Mouse (Mus musculus) limb, embryonic 13.5 days (tissue): ENCODE data around the gene Atp11b. TPM values are rescaled to one million over a fixed set of nuclear protein-coding genes. Genes with fewer than 3 reads are reported as not detected.

Experiments used
- ATAC-seq: fragments of 200-750 bp; cut with Nextera tagmentation; 2 replicates; pipeline ENCODE4 v1.8.0; 2017; ENCODE audit warnings: low read depth, moderate number of reproducible peaks, moderate TSS enrichment; ENCODE audit not compliant: low FRiP score
- H3K27ac ChIP-seq: fragments of 300-500 bp; sonication (generic); 2 replicates; pipeline ENCODE4 v1.5.1; 2015; ENCODE audit warnings: inconsistent platforms, mild to moderate bottlenecking, moderate library complexity
- H3K27me3 ChIP-seq: fragments of 300-500 bp; sonication (generic); 2 replicates; pipeline ENCODE4 v1.6.1; 2015; ENCODE audit warnings: mild to moderate bottlenecking, inconsistent platforms
- H3K36me3 ChIP-seq: fragments of 300-500 bp; sonication (generic); 2 replicates; pipeline ENCODE4 v1.6.1; 2015; ENCODE audit warnings: inconsistent platforms, mild to moderate bottlenecking, moderate library complexity
- H3K4me1 ChIP-seq: fragments of 300-500 bp; sonication (generic); 2 replicates; pipeline ENCODE4 v1.6.1; 2015; ENCODE audit warnings: inconsistent platforms
- H3K4me2 ChIP-seq: fragments of 300-500 bp; sonication (generic); replicated peaks from 2 replicates; pipeline ENCODE4 v1.6.1; 2015; ENCODE audit warnings: inconsistent platforms, mild to moderate bottlenecking, moderate library complexity
- H3K4me3 ChIP-seq: fragments of 300-500 bp; sonication (generic); 2 replicates; pipeline ENCODE4 v1.5.1; 2015; ENCODE audit warnings: moderate library complexity, mild to moderate bottlenecking, inconsistent platforms
- H3K9ac ChIP-seq: fragments of 300-500 bp; sonication (generic); 2 replicates; pipeline ENCODE4 v1.6.1; 2015; ENCODE audit warnings: mild to moderate bottlenecking, inconsistent platforms
- H3K9me3 ChIP-seq: fragments of 300-500 bp; sonication (generic); 2 replicates; pipeline ENCODE4 v1.6.1; 2016; ENCODE audit warnings: inconsistent platforms
- WGBS: fragments of 180-500 bp; shearing (Covaris S2); methylation state at CpG from one replicate; pipeline ENCODE4 v1.1.7; 2015; 5-methylcytosine and 5-hydroxymethylcytosine counted together
- polyA plus RNA-seq: library from polyadenylated mRNA; unstranded; fragments of >200 nt; fragmentation: Nextera tagmentation; extraction: Ambion mirVana; gene quantifications from 2 replicates; pipeline ENCODE4 v1.2.1, GENCODE M21; 2015

Gene Atp11b
- polyA plus RNA-seq, 1 experiment from 2014 or later = 30.4 TPM

DNA sequence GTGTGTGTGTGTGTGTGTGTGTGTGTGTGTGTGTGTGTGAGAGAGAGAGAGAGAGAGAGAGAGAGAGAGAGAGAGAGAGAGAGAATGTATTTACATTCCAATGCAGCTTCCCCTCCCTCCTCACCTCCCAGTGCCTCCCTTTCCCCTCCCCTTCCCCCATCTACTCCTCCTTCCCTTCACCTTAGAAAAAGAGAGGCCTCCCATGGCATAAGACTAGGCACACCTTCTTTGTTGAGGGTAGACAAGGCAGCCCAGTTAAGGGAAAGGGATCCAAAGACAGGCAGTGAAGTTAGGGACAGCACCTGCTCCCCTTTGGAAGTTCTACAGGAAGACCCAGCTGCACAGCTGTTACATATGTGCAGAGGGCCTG lies 21.1 kb upstream of the Atp11b start:
- Histone ChIP-seq H3K27me3 (no peaks in the 10 kb centered on the region), H3K9ac (no peak overlapping the region), H3K4me1 (no peaks in the 10 kb centered on the region), H3K27ac (no peak overlapping the region), H3K36me3 (no peaks in the 10 kb centered on the region), H3K9me3 (no peaks in the 10 kb centered on the region), H3K4me3 (no peak overlapping the region), H3K4me2 (no peak overlapping the region)
- ATAC-seq = no peak

DNA sequence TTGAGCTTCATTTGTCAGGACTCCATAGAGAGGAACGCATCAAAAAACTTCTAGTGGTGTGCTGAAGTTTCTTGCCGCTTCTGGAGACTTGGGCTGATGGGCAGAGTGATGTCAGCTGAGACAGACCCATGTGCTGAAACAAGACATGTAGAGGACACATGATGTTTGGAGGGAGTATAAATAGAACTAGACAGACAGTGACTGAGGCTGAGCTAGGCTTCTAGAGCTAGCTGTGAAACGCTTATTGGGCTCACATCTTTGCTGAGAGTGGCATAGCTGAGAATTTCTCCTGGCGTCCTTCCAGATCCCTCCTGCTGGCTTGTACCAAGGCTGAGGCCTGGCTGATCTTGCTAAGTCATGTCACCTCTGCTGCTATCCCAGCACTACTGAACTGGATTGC lies 19.4 kb upstream of the Atp11b start:
- no peaks in the 10 kb centered on the region for H3K4me1 ChIP-seq
- no peak overlapping the region for H3K4me2 ChIP-seq
- no peak overlapping the region for H3K9ac ChIP-seq
- ATAC-seq = no peak
- H3K27ac ChIP-seq = no peak overlapping the region
- H3K27me3 ChIP-seq = no peaks in the 10 kb centered on the region
- H3K4me3 ChIP-seq = no peak overlapping the region
- 80% methylated on average over 4 of the region's 4 CpGs for WGBS
- H3K9me3 ChIP-seq = no peaks in the 10 kb centered on the region
- no peaks in the 10 kb centered on the region for H3K36me3 ChIP-seq

DNA sequence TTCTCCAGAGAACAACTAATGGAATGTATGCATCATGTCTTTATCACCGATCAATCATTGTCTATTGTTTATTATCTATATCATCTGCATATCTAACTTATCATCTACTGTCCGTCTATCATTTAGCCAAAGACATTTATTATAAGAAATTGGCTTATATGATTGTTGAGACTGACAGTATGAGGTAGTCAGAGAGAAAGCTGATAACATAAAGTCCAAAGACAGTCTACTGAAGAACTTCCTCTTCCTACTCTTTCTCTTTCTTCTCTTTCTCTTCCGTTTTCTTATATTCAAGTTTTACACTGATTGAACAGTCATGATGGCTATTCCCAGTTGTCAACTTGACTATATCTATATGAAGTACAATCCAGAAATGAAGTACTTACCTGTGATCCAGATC lies 15.8 kb upstream of the Atp11b start:
- ATAC-seq = no peak
- H3K36me3 ChIP-seq = no peaks in the 10 kb centered on the region
- WGBS = 90% methylated on average over 3 of the region's 3 CpGs
- H3K27me3 ChIP-seq = no peaks in the 10 kb centered on the region
- H3K9me3 ChIP-seq = no peaks in the 10 kb centered on the region
- H3K9ac ChIP-seq = no peak overlapping the region
- no peak overlapping the region for H3K4me3 ChIP-seq
- H3K27ac ChIP-seq = no peak overlapping the region
- no peaks in the 10 kb centered on the region for H3K4me1 ChIP-seq
- no peak overlapping the region for H3K4me2 ChIP-seq

DNA sequence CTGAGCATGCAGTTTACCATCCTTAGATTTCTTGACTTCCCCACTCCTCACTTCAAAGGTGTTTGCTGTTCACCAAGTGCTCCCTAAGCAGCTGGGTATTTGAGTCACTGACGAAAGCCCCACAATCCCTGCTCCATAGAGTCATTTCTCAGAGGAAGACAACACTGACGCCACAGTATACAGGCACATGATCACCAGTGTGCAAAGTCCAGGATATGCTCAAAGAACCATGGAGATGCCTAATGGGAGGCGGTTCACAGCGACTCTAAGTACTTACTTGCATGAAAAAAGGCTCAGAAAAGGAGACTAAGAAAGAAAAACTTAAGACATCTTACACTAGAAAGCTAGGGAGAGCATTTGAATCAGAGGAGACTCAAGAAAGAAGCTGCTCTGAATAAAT lies 8.9 kb upstream of the Atp11b start:
- no peak overlapping the region for H3K9ac ChIP-seq
- ATAC-seq = no peak
- no peaks in the 10 kb centered on the region for H3K27me3 ChIP-seq
- no peaks in the 10 kb centered on the region for H3K4me1 ChIP-seq
- H3K36me3 ChIP-seq = no peaks in the 10 kb centered on the region
- no peak overlapping the region for H3K27ac ChIP-seq
- no peak overlapping the region for H3K4me3 ChIP-seq
- H3K9me3 ChIP-seq = no peaks in the 10 kb centered on the region
- WGBS = 48% methylated on average over 4 of the region's 4 CpGs
- no peak overlapping the region for H3K4me2 ChIP-seq

DNA sequence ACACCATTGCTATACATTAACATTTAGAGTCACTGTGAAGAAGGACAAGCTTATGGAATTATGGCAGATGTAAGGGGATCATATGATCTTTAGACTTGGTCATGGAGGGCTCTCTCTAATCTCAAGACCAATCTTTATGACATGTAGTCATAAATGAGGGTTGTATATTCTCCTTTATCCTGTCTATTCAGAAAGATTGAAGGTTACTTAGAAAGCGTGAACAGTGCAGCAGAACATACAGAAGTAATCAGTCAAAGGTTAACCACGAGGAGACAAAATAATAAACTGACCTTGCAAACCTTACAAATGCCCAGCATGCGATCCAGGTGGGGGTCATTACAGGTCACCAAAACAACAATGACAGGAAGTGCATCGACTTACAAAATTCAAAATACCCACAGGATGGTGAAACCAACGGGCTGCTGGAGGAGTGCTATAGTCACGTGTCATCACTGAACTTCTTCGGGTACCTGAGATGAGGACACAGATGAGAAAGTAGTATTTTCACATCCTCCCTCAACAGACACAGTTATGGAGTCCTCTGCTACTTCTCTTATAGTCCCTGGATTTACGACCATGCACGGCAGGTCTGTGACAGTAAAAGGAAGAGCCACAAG lies 7.0 kb upstream of the Atp11b start:
- H3K9me3 ChIP-seq = no peaks in the 10 kb centered on the region
- H3K4me2 ChIP-seq = no peak overlapping the region
- no peaks in the 10 kb centered on the region for H3K27me3 ChIP-seq
- H3K4me1 ChIP-seq = no peaks in the 10 kb centered on the region
- no peak overlapping the region for H3K4me3 ChIP-seq
- H3K9ac ChIP-seq = no peak overlapping the region
- H3K27ac ChIP-seq = no peak overlapping the region
- WGBS = 52% methylated on average over 9 of the region's 9 CpGs
- ATAC-seq = no peak
- no peaks in the 10 kb centered on the region for H3K36me3 ChIP-seq

DNA sequence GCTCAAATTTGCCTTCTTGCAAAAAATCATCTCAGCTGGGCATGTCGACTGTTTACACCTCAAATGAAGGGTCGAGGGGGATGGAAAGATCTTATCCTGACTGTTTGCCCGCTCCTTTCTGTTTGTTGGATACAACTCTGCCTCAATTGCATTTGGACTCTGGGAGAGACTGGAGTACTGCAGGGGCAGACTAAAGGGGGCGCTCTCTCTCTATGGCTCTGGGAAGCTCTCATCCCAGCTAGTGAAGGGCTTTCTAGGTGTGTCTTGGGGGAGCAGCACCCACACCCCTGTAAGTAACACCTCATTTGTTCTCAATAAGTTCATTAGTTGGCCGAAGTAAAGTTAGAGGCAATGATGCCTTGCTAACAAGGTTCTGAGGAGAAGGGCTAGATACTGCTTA lies 3.6 kb upstream of the Atp11b start:
- no peak for ATAC-seq
- Histone ChIP-seq H3K27me3 (no peaks in the 10 kb centered on the region), H3K9me3 (no peaks in the 10 kb centered on the region), H3K4me1 (0 out of 2 replicates have a peak, but pooled peaks cover 2% of the 10 kb centered on the region), H3K27ac (no peak overlapping the region), H3K9ac (no peak overlapping the region), H3K4me3 (no peak overlapping the region), H3K36me3 (no peaks in the 10 kb centered on the region), H3K4me2 (no peak overlapping the region)
- 54% methylated on average over 5 of the region's 5 CpGs for WGBS

DNA sequence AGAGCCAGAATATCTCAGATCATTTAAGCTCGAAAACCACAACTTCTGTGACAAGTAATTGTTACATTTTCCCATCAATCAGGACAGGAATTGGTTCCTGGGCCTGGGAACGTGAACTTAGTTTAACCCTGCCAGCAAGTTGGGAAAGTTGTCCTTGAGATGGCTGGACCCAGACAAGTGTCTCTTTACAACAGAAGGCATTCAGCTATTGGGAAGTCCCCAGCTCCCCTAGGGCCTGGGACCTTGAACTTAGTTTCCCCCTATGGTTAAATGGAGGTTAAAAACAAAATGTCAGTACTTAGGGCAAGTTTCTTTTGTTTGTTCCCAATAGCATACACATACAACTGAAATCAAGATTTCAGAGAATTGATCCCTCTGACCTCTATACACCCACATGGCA lies 2.2 kb upstream of the Atp11b start:
- Histone ChIP-seq H3K27ac (no peak overlapping the region), H3K9ac (no peak overlapping the region), H3K9me3 (no peaks in the 10 kb centered on the region), H3K27me3 (no peaks in the 10 kb centered on the region), H3K4me1 (0 out of 2 replicates have a peak, but pooled peaks cover 7% of the 10 kb centered on the region), H3K36me3 (no peaks in the 10 kb centered on the region), H3K4me3 (no peak overlapping the region), H3K4me2 (no peak overlapping the region)
- no peak for ATAC-seq
- 46% methylated on average over 2 of the region's 2 CpGs for whole genome bisulfite sequencing

DNA sequence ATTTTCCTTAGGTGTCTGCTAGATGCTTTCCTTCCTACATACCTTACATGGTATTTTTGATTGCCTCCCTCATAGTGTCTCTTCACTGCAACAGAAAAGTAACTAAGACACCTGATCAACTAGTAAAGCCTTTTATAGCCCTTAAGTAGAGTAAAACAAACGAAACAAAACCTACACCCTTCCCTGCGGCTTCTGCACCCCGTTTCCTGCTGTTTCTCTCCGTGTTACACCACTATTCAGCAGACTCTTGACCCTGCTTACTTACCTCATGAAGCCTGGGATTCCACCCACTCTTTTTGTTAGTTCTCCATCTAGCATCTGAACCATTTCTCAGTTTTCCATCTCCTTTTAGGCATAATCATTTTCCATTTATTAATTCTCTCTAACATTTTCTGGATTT lies 8.8 kb downstream of the Atp11b start:
- WGBS = 54% methylated on average over 4 of the region's 4 CpGs
- Histone ChIP-seq H3K4me1 (no peaks in the 10 kb centered on the region), H3K27ac (no peak overlapping the region), H3K36me3 (no peaks in the 10 kb centered on the region), H3K4me2 (no peak overlapping the region), H3K27me3 (no peaks in the 10 kb centered on the region), H3K4me3 (no peak overlapping the region), H3K9me3 (no peaks in the 10 kb centered on the region), H3K9ac (no peak overlapping the region)
- ATAC-seq = no peak

DNA sequence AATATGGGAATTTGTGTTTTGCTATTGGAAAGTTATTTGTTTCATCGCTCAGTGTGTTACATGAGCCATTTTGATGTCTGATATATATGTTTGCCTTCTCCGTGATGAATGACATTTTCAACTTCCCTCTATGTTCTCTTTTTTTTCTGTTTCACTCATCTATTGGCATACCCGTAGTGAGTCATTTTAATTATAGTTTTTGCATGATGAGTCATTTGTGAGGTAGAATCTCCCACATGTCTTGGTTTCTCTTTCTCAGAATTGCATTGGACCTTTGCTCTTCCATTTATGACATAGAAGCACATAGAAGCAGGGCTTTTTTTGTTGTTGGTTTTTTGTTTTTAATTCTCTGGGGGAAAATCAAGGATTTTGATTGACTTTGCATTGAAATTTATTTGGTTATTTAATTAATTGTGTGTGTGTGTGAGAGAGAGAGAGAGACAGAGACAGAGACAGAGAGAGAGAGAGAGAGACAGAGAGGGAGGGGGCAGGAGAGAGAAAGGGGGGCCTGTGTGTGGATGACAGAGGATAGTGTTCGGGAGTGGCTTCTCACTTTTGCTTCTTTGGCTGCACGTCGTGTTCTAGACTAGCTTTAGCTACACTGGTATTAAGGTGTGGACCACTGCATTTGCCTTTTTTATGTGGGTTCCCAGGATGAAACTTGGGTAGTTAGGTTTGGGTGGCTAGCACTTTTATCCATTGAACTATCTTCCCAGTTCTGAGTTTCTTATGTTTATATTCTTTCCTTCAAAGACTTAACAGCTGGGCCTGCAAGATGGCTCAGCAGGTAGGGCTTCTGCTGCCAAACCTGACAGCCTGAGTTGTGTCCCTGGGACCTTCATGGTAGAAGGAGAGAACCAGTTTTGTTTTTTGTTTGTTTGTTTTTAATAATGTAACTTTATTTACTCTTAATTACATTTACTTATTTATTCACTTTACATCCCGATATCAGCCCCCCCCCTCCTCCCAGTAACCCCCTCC lies 11.0 kb downstream of the Atp11b start:
- Histone ChIP-seq H3K27me3 (no peaks in the 10 kb centered on the region), H3K9me3 (no peaks in the 10 kb centered on the region; the same call in 1 of the 2 replicates), H3K4me3 (no peak overlapping the region), H3K36me3 (peaks cover 6% of the 10 kb centered on the region), H3K4me2 (no peak overlapping the region), H3K27ac (no peak overlapping the region), H3K4me1 (no peaks in the 10 kb centered on the region), H3K9ac (no peak overlapping the region)
- WGBS = 75% methylated on average over 7 of the region's 7 CpGs
- ATAC-seq = no peak

DNA sequence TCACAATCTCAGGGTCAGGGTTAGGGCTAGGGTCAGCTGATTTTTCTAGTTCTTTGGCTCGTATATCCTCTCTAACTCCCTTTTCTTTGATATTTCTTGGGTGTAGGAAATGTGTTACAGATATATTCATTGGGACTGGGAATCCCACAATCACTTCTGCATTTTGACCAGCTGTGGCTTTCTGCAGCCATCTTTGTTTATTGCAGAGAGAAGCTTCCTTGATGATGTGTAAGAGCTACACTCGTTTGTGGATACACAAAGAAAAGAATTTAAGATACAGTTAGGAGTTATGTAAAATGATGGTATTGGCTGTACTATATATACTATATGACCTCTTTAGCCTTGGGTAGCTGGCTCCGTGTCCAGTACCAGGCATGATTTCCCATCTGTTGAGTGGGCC lies 25.8 kb downstream of the Atp11b start:
- no peak overlapping the region for H3K27ac ChIP-seq
- no peak overlapping the region for H3K9ac ChIP-seq
- H3K27me3 ChIP-seq = no peaks in the 10 kb centered on the region
- 83% methylated on average over 3 of the region's 3 CpGs for WGBS
- no peak overlapping the region for H3K4me3 ChIP-seq
- no peak for ATAC-seq
- H3K36me3 ChIP-seq = no peaks in the 10 kb centered on the region
- 0 out of 2 replicates have a peak, but pooled peaks cover 2% of the 10 kb centered on the region for H3K9me3 ChIP-seq
- no peaks in the 10 kb centered on the region for H3K4me1 ChIP-seq
- H3K4me2 ChIP-seq = no peak overlapping the region

DNA sequence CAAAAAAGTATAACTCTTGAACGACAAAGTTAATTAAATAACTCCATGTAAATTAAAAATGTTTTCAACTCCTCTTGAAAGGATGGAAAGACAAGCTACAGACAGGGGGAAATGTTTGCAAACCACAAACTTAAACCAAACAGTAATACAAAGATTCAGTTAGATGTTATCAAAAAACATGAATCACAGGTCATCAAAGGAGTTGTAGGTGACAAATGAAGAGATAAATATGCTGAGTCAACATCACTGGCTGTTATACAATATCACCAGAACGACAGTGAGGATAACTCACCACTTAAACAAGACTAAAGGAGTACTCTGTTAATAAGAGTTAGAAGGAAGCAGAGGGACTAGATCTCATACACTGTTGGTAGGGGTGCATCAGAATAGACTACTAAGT lies 48.1 kb downstream of the Atp11b start:
- peaks cover 39% of the 10 kb centered on the region for H3K36me3 ChIP-seq
- 89% methylated on average over 2 of the region's 2 CpGs for WGBS
- H3K9ac ChIP-seq = no peak overlapping the region
- H3K4me3 ChIP-seq = no peak overlapping the region
- no peak overlapping the region for H3K4me2 ChIP-seq
- ATAC-seq = no peak
- H3K9me3 ChIP-seq = no peaks in the 10 kb centered on the region
- H3K27me3 ChIP-seq = no peaks in the 10 kb centered on the region
- H3K27ac ChIP-seq = no peak overlapping the region
- no peaks in the 10 kb centered on the region for H3K4me1 ChIP-seq

DNA sequence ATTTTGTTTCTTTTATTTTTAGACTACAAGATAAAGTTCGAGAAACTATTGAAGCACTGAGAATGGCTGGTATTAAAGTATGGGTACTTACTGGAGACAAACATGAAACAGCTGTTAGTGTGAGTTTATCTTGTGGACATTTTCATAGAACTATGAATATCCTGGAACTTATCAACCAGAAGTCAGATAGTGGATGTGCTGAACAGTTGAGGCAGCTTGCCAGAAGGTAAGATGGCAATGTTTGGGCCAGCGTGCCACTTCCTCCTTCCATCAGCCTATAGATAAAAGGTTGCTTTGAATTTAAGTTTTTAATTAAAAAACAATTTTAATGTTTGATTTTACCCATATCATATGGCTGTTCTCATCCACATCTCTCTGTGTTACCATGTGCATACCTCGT lies 66.0 kb downstream of the Atp11b start:
- Histone ChIP-seq H3K27me3 (no peaks in the 10 kb centered on the region), H3K9me3 (no peaks in the 10 kb centered on the region), H3K4me2 (no peak overlapping the region), H3K4me3 (no peak overlapping the region), H3K36me3 (peaks cover 45% of the 10 kb centered on the region), H3K27ac (no peak overlapping the region), H3K4me1 (no peaks in the 10 kb centered on the region), H3K9ac (no peak overlapping the region)
- no peak for ATAC-seq
- WGBS = 95% methylated on average over 3 of the region's 3 CpGs
